Mouse (Mus musculus) embryonic facial prominence, embryonic 13.5 days (tissue): ENCODE data around the gene Arid1b. TPM values are rescaled to one million over a fixed set of nuclear protein-coding genes. Genes with fewer than 3 reads are reported as not detected.
A peak's percentile ranks its signal among the peaks of the same experiment; 100 is the strongest.

ENCODE experiments used
- ATAC-seq: fragments of 200-750 bp; cut with Nextera tagmentation; 2 replicates; pipeline ENCODE4 v1.8.0; 2017; ENCODE audit warnings: low read depth; ENCODE audit not compliant: insufficient number of reproducible peaks, insufficient read depth, low FRiP score, low TSS enrichment
- H3K27ac ChIP-seq: fragments of 300-500 bp; sonication (generic); 2 replicates; pipeline ENCODE4 v1.5.1; 2015; ENCODE audit warnings: moderate library complexity, mild to moderate bottlenecking, inconsistent platforms
- H3K27me3 ChIP-seq: fragments of 300-500 bp; sonication (generic); 2 replicates; pipeline ENCODE4 v1.6.1; 2015; ENCODE audit warnings: mild to moderate bottlenecking, inconsistent platforms
- H3K36me3 ChIP-seq: fragments of 300-500 bp; sonication (generic); 2 replicates; pipeline ENCODE4 v1.6.1; 2015; ENCODE audit warnings: mild to moderate bottlenecking, inconsistent platforms
- H3K4me1 ChIP-seq: fragments of 300-500 bp; sonication (generic); 2 replicates; pipeline ENCODE4 v1.6.1; 2015; ENCODE audit warnings: inconsistent platforms
- H3K4me2 ChIP-seq: fragments of 300-500 bp; sonication (generic); 2 replicates; pipeline ENCODE4 v1.6.1; 2015; ENCODE audit warnings: moderate library complexity, mild to moderate bottlenecking, inconsistent platforms
- H3K4me3 ChIP-seq: fragments of 300-500 bp; sonication (generic); 2 replicates; pipeline ENCODE4 v1.5.1; 2015; ENCODE audit warnings: mild to moderate bottlenecking, inconsistent platforms
- H3K9ac ChIP-seq: fragments of 300-500 bp; sonication (generic); 2 replicates; pipeline ENCODE4 v1.6.1; 2015; ENCODE audit warnings: mild to moderate bottlenecking, inconsistent platforms
- H3K9me3 ChIP-seq: fragments of 300-500 bp; sonication (generic); 2 replicates; pipeline ENCODE4 v1.6.1; 2016; ENCODE audit warnings: inconsistent platforms
- WGBS: fragments of 180-500 bp; shearing (Covaris S2); methylation state at CpG from one replicate; pipeline ENCODE4 v1.1.7; 2015; ENCODE audit warnings: mixed read lengths; 5-methylcytosine and 5-hydroxymethylcytosine counted together
- polyA plus RNA-seq: library from polyadenylated mRNA; unstranded; fragments of >200 nt; fragmentation: Nextera tagmentation; extraction: Ambion mirVana; gene quantifications from 2 replicates; pipeline ENCODE4 v1.2.1, GENCODE M21; 2015

The Arid1b gene
- polyA plus RNA-seq, 1 experiment from 2014 or later = 13.0 TPM

DNA sequence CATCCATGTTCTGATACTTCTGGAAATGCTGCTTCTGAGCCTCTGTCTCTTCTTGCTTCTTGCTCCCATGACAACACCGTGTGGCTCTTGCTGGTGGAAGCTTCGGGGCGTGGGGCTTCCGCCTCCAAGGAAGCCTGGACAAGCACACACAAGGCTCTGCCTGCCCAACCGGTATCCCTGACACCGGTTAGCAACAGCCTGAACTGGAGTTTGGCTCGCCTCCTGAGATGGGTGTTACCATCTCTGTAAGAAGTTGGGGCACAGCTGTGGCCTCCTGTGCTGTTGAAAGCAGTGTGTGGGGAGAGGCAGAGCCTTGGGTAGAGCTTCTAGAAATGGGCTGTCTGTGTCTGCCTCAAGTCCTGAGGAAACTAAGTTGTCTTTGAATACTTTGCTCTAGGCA is 340.4 kb downstream of the Arid1b start:
- ATAC-seq = no peak
- H3K4me3 ChIP-seq = no peak overlapping the region
- no peaks in the 10 kb centered on the region; the same call in 1 of the 2 replicates for H3K9me3 ChIP-seq
- no peaks in the 10 kb centered on the region for H3K27me3 ChIP-seq
- no peak overlapping the region for H3K27ac ChIP-seq
- peaks cover 92% of the 10 kb centered on the region for H3K36me3 ChIP-seq
- no peaks in the 10 kb centered on the region for H3K4me1 ChIP-seq
- no peak overlapping the region for H3K9ac ChIP-seq
- H3K4me2 ChIP-seq = no peak overlapping the region
- WGBS = 75% methylated on average over 7 of the region's 7 CpGs

DNA sequence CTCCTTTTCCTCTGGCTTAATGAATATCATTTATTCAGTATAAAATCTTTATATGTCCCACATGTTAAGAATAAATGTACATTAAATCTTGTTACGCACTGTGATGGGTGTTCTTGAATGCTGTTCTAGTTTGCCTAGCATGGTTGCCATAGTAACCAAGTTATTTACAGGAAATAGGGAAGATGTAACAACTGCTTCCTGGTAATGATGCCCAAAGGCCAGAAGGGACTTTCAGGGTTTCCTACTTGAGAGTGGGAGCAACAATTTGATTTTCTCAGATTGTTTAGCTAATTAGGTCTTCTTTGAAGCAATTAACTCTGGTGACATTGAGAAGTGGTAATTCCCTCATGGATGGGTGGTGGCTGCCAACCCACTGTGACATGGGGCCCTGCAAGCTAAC is 350.3 kb downstream of the Arid1b start:
- H3K27ac ChIP-seq = no peak overlapping the region
- no peaks in the 10 kb centered on the region for H3K9me3 ChIP-seq
- H3K9ac ChIP-seq = no peak overlapping the region
- no peaks in the 10 kb centered on the region for H3K27me3 ChIP-seq
- no peak overlapping the region for H3K4me2 ChIP-seq
- peaks cover 58% of the 10 kb centered on the region for H3K36me3 ChIP-seq
- ATAC-seq = no peak
- no peak overlapping the region for H3K4me3 ChIP-seq
- H3K4me1 ChIP-seq = no peaks in the 10 kb centered on the region
- WGBS = 74% methylated on average over 1 of the region's 1 CpGs

- Histone ChIP-seq H3K4me1 (no peaks in the 10 kb centered on the region), H3K9ac (no peak overlapping the region), H3K27ac (no peak overlapping the region), H3K36me3 (peaks cover 46% of the 10 kb centered on the region), H3K4me2 (no peak overlapping the region), H3K9me3 (no peaks in the 10 kb centered on the region), H3K4me3 (no peak overlapping the region), H3K27me3 (no peaks in the 10 kb centered on the region)
- WGBS = 88% methylated on average over 5 of the region's 5 CpGs
- no peak for ATAC-seq
These were observed 351.7 kb downstream of the Arid1b start for GRCm38 (mm10) chr17:5345810-5346209.

DNA sequence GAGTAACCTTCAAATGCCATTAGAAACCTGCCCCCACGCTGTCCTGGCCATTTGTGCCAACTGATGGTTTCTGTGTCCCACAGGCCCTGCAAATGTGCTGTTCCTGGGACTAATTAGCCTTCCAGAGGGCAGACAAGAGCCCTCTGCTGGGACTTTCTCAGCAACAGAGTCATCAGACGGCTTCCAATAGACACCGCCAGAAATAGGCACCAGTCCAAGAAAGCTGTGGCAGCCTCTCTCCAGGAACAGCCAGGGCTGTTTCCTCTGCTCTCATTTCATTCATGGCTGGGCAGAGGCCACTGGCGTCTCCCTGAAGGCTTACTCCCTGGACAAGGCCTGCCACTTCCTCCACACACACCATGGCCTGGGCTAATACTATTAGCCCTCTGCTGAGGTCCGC is 358.8 kb downstream of the Arid1b start:
- H3K4me1 ChIP-seq = peaks cover 5% of the 10 kb centered on the region
- H3K9me3 ChIP-seq = no peaks in the 10 kb centered on the region
- 59% methylated on average over 5 of the region's 5 CpGs for WGBS
- no peak overlapping the region for H3K9ac ChIP-seq
- no peak overlapping the region for H3K4me2 ChIP-seq
- no peak for ATAC-seq
- H3K27ac ChIP-seq = no peak overlapping the region
- no peaks in the 10 kb centered on the region for H3K36me3 ChIP-seq
- H3K27me3 ChIP-seq = no peaks in the 10 kb centered on the region
- no peak overlapping the region for H3K4me3 ChIP-seq

DNA sequence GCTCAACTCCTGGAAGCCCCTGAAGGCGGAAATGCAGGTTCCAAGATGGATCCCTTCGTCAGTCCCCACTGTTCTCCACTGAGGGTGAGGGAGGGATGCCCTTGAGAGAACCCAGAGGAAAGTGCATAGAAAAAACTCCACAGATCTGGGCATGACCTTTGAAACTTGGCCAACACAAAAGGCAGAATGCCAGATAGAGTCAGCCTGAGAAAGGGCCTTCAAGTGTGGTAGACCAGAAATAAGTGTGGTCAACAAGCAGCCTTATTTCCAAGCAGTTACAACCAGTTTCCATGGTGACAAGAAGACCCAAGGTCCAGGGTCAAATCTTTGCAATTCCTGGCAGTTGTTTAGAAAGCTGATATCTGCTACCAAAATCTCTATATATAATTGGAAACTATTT is 366.6 kb downstream of the Arid1b start:
- Histone ChIP-seq H3K36me3 (no peaks in the 10 kb centered on the region), H3K4me1 (no peaks in the 10 kb centered on the region), H3K4me3 (no peak overlapping the region), H3K27me3 (no peaks in the 10 kb centered on the region), H3K9ac (no peak overlapping the region), H3K4me2 (no peak overlapping the region), H3K9me3 (no peaks in the 10 kb centered on the region), H3K27ac (no peak overlapping the region)
- no peak for ATAC-seq
- 62% methylated on average over 2 of the region's 2 CpGs for WGBS

- H3K4me1 ChIP-seq = no peaks in the 10 kb centered on the region
- no peak overlapping the region for H3K4me3 ChIP-seq
- no peaks in the 10 kb centered on the region for H3K36me3 ChIP-seq
- 86% methylated on average over 8 of the region's 8 CpGs for WGBS
- H3K9ac ChIP-seq = no peak overlapping the region
- no peak overlapping the region for H3K27ac ChIP-seq
- H3K9me3 ChIP-seq = peaks cover 5% of the 10 kb centered on the region; the same call in 1 of the 2 replicates
- H3K4me2 ChIP-seq = no peak overlapping the region
- no peaks in the 10 kb centered on the region for H3K27me3 ChIP-seq
- no peak for ATAC-seq
These were observed 371.9 kb downstream of the Arid1b start for GRCm38 (mm10) chr17:5365992-5366398.

DNA sequence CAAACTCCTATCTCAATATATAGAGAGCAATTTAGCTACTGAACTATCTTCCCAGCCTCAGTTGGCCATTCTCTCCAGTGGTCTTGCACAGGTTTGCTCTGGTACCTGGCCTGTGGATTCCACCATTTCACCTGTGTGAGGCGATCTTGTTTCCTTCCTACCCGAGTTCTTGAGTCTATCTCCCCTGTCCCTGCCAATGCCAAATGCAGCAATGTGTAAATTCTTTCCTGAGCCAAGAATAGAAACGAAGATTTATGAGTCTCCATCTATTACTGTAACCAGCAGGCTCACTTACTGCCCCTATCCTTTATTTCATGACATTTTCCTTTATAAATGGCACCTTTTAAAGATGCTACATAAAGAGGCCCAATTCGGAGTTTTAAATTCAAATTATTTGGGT is 376.9 kb downstream of the Arid1b start:
- Histone ChIP-seq H3K4me2 (no peak overlapping the region), H3K9ac (no peak overlapping the region), H3K9me3 (peaks cover 5% of the 10 kb centered on the region; the same call in 1 of the 2 replicates), H3K27ac (no peak overlapping the region), H3K4me1 (no peaks in the 10 kb centered on the region), H3K36me3 (no peaks in the 10 kb centered on the region), H3K27me3 (no peaks in the 10 kb centered on the region), H3K4me3 (no peak overlapping the region)
- no peak for ATAC-seq
- 78% methylated on average over 4 of the region's 4 CpGs for WGBS

DNA sequence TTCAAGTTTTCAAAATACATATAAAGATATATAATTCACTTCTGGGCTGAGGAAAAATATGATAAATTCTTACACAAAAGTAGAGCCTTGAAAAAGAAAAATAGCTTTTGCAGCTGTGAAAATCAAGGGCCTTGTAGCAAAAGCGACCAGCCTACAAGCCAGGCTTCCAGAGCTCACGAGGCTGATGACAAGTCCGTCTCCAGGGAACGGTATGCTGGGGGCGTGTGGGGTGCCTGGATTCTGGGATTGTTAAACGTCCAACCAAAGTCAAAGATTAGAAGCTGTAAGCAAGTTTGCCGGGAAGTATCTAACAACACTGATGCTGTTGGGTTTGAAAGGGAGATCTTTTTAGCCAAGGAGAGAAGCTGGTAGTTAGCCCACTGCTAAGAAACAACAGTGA is 377.4 kb downstream of the Arid1b start:
- no peak overlapping the region for H3K27ac ChIP-seq
- ATAC-seq = no peak
- no peak overlapping the region for H3K9ac ChIP-seq
- 73% methylated on average over 7 of the region's 7 CpGs for WGBS
- H3K4me2 ChIP-seq = no peak overlapping the region
- no peaks in the 10 kb centered on the region for H3K4me1 ChIP-seq
- peaks cover 5% of the 10 kb centered on the region; the same call in 1 of the 2 replicates for H3K9me3 ChIP-seq
- H3K36me3 ChIP-seq = no peaks in the 10 kb centered on the region
- H3K27me3 ChIP-seq = no peaks in the 10 kb centered on the region
- no peak overlapping the region for H3K4me3 ChIP-seq

DNA sequence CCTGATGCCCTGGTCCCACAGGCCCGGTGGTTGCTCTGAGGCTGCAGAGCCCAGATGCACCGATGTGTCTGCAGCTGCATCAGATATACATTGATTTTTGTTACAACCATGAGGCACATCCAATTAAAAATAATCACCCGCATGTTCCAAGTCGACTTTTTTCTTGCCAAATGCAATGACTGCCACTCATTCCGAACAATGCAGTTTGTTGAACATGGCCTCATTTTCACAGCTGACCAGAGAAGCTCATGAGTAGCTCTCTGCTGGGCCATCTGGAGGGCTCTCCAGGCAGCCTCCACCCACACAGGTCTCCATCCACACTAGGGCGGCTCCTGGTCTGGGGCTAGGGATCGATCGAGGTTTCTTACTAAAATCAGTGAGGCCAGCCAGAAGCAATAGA is 378.8 kb downstream of the Arid1b start:
- no peak overlapping the region for H3K27ac ChIP-seq
- H3K27me3 ChIP-seq = no peaks in the 10 kb centered on the region
- 76% methylated on average over 8 of the region's 8 CpGs for WGBS
- H3K9me3 ChIP-seq = peaks cover 5% of the 10 kb centered on the region; the same call in 1 of the 2 replicates
- peaks cover 12% of the 10 kb centered on the region; the same call in 1 of the 2 replicates for H3K4me1 ChIP-seq
- no peak overlapping the region for H3K4me3 ChIP-seq
- no peak for ATAC-seq
- H3K9ac ChIP-seq = no peak overlapping the region
- H3K4me2 ChIP-seq = no peak overlapping the region
- H3K36me3 ChIP-seq = no peaks in the 10 kb centered on the region

DNA sequence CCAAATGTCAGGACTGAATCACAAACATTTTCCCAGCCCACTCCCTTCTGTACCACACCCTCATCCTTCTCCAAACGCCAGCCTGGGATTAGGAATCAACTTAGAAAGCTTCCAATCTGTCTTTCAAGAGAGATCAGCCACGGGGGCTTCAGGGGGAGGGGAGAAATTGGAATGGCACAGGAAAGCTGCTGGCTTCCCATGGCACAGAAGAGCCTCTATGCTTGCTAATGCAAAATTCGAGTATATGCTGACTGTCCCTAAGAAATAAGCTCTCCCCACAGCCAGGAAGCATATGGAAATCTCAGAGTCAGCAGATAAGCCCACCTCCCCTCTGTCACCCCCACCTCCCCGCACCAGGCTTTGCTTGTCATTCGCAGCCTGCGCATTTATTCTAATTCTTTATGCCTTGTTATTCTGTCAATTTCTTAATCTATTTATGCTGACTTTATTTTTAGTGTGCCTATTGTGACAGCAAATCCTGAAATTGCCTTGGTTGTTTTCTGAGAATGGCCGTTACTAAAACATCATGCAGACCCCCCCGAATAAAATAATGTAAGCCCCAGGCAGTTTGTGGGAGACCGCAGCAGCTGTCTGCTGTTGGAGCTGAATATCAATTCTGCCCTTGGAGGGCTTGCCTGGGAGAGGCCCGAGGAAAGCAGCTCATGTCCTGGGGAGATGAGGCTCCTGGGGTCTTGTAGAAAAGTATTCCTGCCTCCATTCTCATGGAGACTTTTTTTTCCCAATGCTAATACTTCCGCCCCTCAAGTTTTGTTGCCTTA is 383.2 kb downstream of the Arid1b start:
- H3K4me2 ChIP-seq = peak overlapping the region; percentile 14
- no peak overlapping the region for H3K9ac ChIP-seq
- ATAC-seq = no peak
- H3K4me3 ChIP-seq = no peak overlapping the region
- no peaks in the 10 kb centered on the region for H3K36me3 ChIP-seq
- 24% methylated on average over 11 of the region's 11 CpGs for WGBS
- no peak overlapping the region for H3K27ac ChIP-seq
- no peaks in the 10 kb centered on the region for H3K27me3 ChIP-seq
- peaks cover 15% of the 10 kb centered on the region; the same call in 1 of the 2 replicates for H3K4me1 ChIP-seq
- no peaks in the 10 kb centered on the region for H3K9me3 ChIP-seq

GRCm38 (mm10) chr17:5377930-5378310 is 383.8 kb downstream of the Arid1b start:
- Histone ChIP-seq H3K4me1 (peaks cover 15% of the 10 kb centered on the region; the same call in 1 of the 2 replicates), H3K27me3 (no peaks in the 10 kb centered on the region), H3K4me2 (peak overlapping the region; percentile 14; the same call in 1 of the 2 replicates), H3K27ac (no peak overlapping the region), H3K36me3 (no peaks in the 10 kb centered on the region), H3K9ac (no peak overlapping the region), H3K4me3 (no peak overlapping the region), H3K9me3 (no peaks in the 10 kb centered on the region)
- 32% methylated on average over 7 of the region's 7 CpGs for WGBS
- ATAC-seq = no peak

DNA sequence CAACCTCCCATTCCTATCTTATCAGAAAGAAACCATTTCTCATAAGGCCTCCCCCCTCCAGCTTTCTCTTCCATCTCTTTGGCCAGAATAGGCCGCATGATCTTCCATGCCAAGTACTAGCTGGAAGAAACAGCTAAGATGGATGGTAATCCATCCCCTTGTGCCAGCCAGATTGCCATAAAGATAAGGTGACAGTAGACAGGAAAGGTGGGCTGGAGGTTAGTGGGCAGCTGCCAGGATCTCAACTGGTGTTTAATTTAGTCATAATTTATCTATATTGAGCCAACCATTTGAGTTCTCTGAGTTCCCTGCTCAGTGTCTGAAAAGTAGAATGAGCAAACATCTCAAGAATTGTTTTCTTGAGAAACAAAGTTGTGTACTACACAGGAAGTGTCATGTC is 391.6 kb downstream of the Arid1b start:
- WGBS = 92% methylated on average over 1 of the region's 1 CpGs
- Histone ChIP-seq H3K27ac (no peak overlapping the region), H3K9ac (no peak overlapping the region), H3K4me2 (no peak overlapping the region), H3K9me3 (no peaks in the 10 kb centered on the region), H3K36me3 (no peaks in the 10 kb centered on the region), H3K27me3 (no peaks in the 10 kb centered on the region), H3K4me1 (no peaks in the 10 kb centered on the region), H3K4me3 (no peak overlapping the region)
- no peak for ATAC-seq
